Mouse (Mus musculus) left cerebral cortex, postnatal 14 days (tissue): ENCODE measurements around the gene Dhrs7c. TPM values are rescaled to one million over a fixed set of nuclear protein-coding genes. Genes with fewer than 3 reads are reported as not detected.
A peak's percentile ranks its signal among the peaks of the same experiment; 100 is the strongest.

Source experiments
- DNase-seq, 2 experiments: peaks; one replicate each; pipeline ENCODE4 v3.0.0; 2021 to 2022; ENCODE audit warnings: low spot score in 2 of 2, mixed read lengths in 1 of 2
- intact Hi-C: fragments of 180-260 bp; cut with DNase I; formaldehyde crosslinking; loops from one replicate; pipeline ENCODE4 v1.15.1; 2025
- total RNA-seq, 2 experiments: library from RNA; stranded (reverse); gene quantifications; 2 replicates each; pipeline ENCODE4 v1.2.3; 2021

The Dhrs7c gene
- total RNA-seq, 2 experiments from 2014 or later: 0.30 to 1.2 TPM

GRCm38 (mm10) chr11:67829530-67829929 lies 31.5 kb downstream of the Dhrs7c start:
- DNase-seq: no peak
- intact Hi-C loops: loop anchor here (10.0 kb wide), 1 partner anchor 575 kb away; the partner anchor contains the start of gene Ntn1

- DNase-seq: no peak
- intact Hi-C loops: no loop called here
Observed at GRCm38 (mm10) chr11:67831820-67832219, 33.8 kb downstream of the Dhrs7c start.

GRCm38 (mm10) chr11:67835408-67836078 lies 37.6 kb downstream of the Dhrs7c start:
- intact Hi-C loops: no loop called here
- DNase-seq: no peak

GRCm38 (mm10) chr11:67839810-67840209 lies 41.8 kb downstream of the Dhrs7c start:
- intact Hi-C loops: no loop called here
- no peak for DNase-seq

- intact Hi-C loops: no loop called here
- DNase-seq: peak in 1 of 2 experiments; percentile 24
Observed at GRCm38 (mm10) chr11:67845193-67845592, 47.2 kb downstream of the Dhrs7c start.

- intact Hi-C loops: no loop called here
- no peak for DNase-seq
Observed at GRCm38 (mm10) chr11:67851770-67852169, 53.8 kb downstream of the Dhrs7c start.

GRCm38 (mm10) chr11:67853996-67854395 lies 56.0 kb downstream of the Dhrs7c start:
- intact Hi-C loops: no loop called here
- no peak for DNase-seq

GRCm38 (mm10) chr11:67855035-67855434 lies 57.0 kb downstream of the Dhrs7c start:
- intact Hi-C loops: no loop called here
- DNase-seq: peak in 1 of 2 experiments; percentile 27

- intact Hi-C loops: no loop called here
- DNase-seq: no peak
Observed at GRCm38 (mm10) chr11:67858518-67858917, 60.5 kb downstream of the Dhrs7c start.

- no peak for DNase-seq
- intact Hi-C loops: no loop called here
Observed at GRCm38 (mm10) chr11:67860743-67861398, 62.9 kb downstream of the Dhrs7c start.

- no peak for DNase-seq
- intact Hi-C loops: no loop called here
Observed at GRCm38 (mm10) chr11:67861399-67861838, 63.4 kb downstream of the Dhrs7c start.

- intact Hi-C loops: no loop called here
- no peak for DNase-seq
Observed at GRCm38 (mm10) chr11:67865100-67865499, 67.1 kb downstream of the Dhrs7c start.

Other genes starting within 250 kb of the Dhrs7c start
- gene Rcvrn, start 102.9 kb upstream of the Dhrs7c start, total RNA-seq: 1 to 10 TPM; 1.5 to 1.6 TPM
- 1 to 10 TPM; 1.8 to 1.9 TPM for gene Glp2r, start 27.0 kb upstream of the Dhrs7c start, total RNA-seq
- not detected for gene Gsg1l2, start 23.6 kb upstream of the Dhrs7c start, total RNA-seq
- 10 to 100 TPM; 11.1 to 12.2 TPM for gene Usp43, start 124.0 kb downstream of the Dhrs7c start, total RNA-seq
- 10 to 100 TPM in 1 of 2 experiments, 1 to 10 TPM in 1; 8.7 to 10.1 TPM for gene Cfap52, start 167.5 kb downstream of the Dhrs7c start, total RNA-seq
- gene Stx8, start 168.0 kb downstream of the Dhrs7c start, total RNA-seq: 10 to 100 TPM; 31.7 to 36.2 TPM